Mouse (Mus musculus): ENCODE data around the gene Smtnl1.

Gene Smtnl1

GRCm38 (mm10) chr2:84822552-84822951 lies at the start of gene Smtnl1:
TSS of gene Smtnl1 (minus strand) at chr2:84822652.
- DNase-seq (ENCODE audit: low read depth, low spot score) = no peak

GRCm38 (mm10) chr2:84870623-84871160 lies 48.2 kb upstream of the Smtnl1 start:
- DNase-seq (ENCODE audit: low read depth, low spot score) = no peak

DNA sequence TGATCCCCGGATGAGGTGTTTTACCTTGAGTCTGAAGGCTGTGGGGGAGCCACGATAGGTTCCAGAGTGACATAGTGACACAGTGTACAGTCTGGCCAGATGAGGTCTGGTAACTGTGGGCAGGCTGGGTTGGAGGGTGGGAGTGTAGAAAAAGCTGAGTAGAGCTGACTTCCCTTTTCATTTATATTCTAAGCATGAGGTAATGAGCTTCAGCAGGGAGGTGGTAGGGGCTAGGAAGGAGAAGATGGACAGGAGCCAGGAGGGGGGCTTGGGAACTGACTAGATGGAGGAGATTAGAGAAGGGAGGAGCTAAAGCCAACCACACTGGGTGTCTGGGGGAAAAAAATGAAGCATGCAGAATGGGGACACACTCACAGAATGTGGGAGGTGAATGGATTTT lies 46.5 kb upstream of the Smtnl1 start:
- no peak for DNase-seq (ENCODE audit: low read depth, low spot score)

GRCm38 (mm10) chr2:84868521-84868943 lies 46.1 kb upstream of the Smtnl1 start:
- DNase-seq (ENCODE audit: low read depth, low spot score) = peak; percentile 70

GRCm38 (mm10) chr2:84865616-84866571 lies 43.4 kb upstream of the Smtnl1 start:
- DNase-seq (ENCODE audit: low read depth, low spot score) = no peak

DNA sequence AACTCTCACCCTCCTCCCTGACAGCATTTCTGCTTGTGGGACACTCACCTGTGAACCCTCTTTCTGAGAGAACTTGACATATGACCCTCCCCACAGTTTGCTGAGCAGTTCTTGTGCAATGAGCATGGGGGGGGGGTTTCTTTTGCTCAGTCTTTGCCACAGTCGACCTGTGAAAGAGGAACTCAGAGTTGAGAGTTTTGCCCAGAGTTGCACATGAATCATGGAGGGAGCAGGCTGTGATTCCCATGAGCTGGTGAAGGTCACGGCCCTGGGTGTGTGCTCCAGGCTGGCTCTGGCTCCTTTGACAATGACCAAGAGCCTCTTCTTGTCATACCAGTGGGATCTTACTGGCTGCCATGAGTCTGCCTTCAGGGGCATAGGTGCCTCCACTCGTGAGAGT lies 39.8 kb upstream of the Smtnl1 start:
- DNase-seq (ENCODE audit: low read depth, low spot score) = no peak

GRCm38 (mm10) chr2:84861430-84861829 lies 39.0 kb upstream of the Smtnl1 start:
- no peak for DNase-seq (ENCODE audit: low read depth, low spot score)

GRCm38 (mm10) chr2:84859991-84860780 lies 37.7 kb upstream of the Smtnl1 start:
- peak; percentile 99 for DNase-seq (ENCODE audit: low read depth, low spot score)

DNA sequence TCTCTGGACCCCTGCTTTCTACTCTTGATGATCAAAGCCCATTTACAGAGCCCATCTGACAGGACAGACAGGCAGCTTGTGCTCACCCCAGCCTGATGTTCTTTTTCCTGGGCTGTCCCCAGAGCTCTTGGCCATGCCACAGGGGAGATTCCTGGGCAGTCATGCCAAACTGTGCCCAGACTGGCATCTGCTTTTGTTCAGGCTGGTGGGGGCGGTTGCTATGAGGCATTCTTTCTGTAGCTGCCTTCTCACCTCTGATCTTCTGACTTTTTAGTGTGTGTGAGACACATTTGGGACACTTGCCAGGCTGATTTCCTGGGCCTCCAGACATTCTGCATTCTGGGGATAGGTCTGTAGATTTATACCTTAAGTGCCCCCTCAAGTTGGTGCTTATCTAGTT lies 36.1 kb upstream of the Smtnl1 start:
- peak; percentile 66 for DNase-seq (ENCODE audit: low read depth, low spot score)

GRCm38 (mm10) chr2:84855732-84856131 lies 33.3 kb upstream of the Smtnl1 start:
- DNase-seq (ENCODE audit: low read depth, low spot score) = peak; percentile 78

GRCm38 (mm10) chr2:84851130-84852040 lies 28.9 kb upstream of the Smtnl1 start:
- DNase-seq (ENCODE audit: low read depth, low spot score) = no peak

DNA sequence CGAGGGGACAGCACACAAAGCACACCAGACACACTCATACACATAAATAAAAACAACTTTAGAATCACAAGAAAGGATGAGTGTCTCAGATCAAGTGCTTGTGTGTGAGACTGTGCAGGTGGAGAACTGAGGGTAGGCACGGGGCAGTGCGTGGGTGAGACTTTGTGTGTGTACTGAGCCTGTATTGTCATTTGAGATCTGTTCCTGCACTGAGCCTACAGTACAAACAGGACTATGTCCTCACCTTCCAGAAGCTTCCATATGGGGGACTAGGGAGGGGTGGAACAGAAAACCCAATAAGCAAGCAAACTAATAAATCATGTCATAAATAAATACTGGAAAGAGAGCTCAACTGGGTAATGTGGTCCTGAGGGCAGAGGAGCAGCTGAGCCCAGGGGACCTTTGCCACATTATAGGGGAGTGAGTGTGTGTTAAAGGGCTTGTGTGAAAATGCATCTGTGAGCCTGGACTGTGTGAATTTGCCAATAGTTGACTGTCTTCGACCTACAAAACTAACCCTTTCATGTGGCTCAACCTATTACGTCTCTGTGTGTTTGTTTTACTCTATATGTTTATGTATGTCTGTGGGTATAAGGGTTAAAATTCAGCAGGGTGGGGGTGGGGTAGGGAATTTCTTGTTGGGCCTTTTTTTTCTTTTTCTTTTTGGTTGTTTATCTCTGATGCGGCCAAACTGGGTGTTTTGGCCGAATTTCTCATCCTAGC lies 28.1 kb upstream of the Smtnl1 start:
- DNase-seq (ENCODE audit: low read depth, low spot score) = no peak

GRCm38 (mm10) chr2:84845226-84845625 lies 22.8 kb upstream of the Smtnl1 start:
- DNase-seq (ENCODE audit: low read depth, low spot score) = no peak

GRCm38 (mm10) chr2:84843654-84844053 lies 21.2 kb upstream of the Smtnl1 start:
- DNase-seq (ENCODE audit: low read depth, low spot score) = no peak

GRCm38 (mm10) chr2:84841905-84842304 lies 19.5 kb upstream of the Smtnl1 start:
- DNase-seq (ENCODE audit: low read depth, low spot score) = no peak

DNA sequence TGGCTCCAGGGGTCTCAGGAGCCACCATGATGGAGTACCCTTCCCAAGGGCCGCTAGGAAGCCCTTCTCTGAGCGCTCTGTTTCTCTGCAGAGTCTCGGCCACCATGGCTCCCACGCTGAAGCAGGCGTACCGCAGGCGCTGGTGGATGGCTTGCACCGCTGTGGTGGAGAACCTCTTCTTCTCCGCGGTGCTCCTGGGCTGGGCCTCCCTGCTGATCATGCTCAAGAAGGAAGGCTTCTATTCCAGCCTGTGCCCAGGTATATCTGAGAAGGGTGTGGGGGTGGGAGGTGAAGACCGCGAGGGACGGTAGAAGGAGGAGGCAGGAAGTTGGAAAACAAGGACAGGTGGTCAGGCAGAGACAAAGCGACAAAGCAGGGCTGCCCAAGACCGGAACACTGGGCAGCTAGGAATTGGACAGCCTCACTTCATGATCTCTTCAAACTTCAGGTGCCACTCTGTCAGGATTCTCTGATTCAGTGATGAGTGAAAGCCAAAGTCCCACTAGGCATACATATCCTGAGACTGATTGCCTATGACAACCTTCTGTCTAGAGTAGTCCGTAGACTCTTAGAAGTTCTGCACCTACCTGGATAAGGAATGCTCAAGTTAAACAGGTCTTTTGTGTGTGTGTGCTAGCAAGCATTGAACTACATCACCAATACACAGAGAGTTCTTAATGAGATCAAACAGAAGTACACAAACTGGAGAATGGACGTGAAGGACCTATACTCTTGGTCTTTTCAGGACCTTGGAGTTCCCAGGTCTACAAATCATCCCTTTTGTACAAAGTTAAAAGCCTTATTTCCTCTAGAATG lies 18.5 kb upstream of the Smtnl1 start:
- DNase-seq (ENCODE audit: low read depth, low spot score) = no peak

- no peak for DNase-seq (ENCODE audit: low read depth, low spot score)
Measured at GRCm38 (mm10) chr2:84840016-84840747, 17.7 kb upstream of the Smtnl1 start.

DNA sequence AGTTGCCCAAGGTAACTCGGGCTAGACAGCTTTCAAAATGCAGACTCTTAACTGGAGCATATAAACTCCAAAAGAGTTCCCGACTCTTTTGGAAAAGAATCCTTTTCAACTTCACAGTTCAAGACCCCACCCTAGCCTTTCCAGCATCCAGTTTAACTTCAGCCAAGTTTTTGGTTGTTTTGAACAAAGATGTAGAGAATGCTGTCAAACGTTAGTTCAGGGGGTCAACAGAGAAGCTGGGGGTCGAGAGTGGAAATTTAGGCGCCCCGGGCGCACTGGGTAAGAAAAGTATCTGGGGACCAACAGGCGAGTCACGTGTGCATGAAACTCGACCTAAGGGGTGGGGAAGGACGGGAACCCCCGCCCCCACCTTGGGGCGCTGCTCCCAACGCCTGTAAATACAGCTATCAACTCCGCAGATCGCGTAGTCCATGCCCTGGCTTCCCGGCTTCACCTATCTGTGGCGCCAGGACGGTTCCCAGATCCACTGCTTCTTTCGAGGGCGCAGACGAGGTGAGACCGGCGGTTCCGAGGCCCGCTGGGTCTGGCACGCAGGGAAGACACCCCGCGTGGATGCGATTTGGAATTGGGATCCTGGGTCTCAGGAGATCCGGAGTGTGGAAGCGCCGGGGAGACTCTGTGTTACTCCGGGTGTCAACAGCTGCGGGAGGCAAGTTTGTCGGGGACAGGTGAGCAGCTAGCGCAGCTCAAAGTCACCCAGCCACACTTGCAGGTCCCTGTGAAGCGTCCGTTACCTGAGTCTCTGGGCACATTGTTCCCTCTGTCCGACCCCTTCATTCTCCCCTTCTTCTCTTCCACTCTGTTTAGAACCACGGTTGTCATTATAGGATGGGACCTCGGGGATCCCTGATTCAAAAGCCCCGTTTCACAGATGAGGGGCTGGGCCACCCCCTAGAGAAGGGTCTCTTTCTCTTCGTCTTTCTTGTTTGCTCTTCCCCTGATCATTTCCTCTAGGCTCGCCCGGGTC lies 16.8 kb upstream of the Smtnl1 start:
- no peak for DNase-seq (ENCODE audit: low read depth, low spot score)
